Mouse (Mus musculus) v-Abl transformed pro-B cells (cell line): Measurements from ENCODE around the gene Nr4a3.

Experiments
- in situ Hi-C, 2 experiments: fragments of 400-800 bp; cut with MboI; formaldehyde crosslinking; loops; one replicate each; pipeline ENCODE4 v1.15.1; 2025; ENCODE audit not compliant: unreplicated experiment in 2 of 2

Nr4a3 gene

GRCm38 (mm10) chr4:48047766-48048371, 2.9 kb downstream of the Nr4a3 start:
- in situ Hi-C loops, result loop anchor here (5.0 to 25.0 kb wide), 6 partner anchors 74 to 1589 kb away; partner anchors contain the start of genes Rnf20 (in 1 of the 2), Stx17 (in 1 of the 2) and Tex10 (in 1 of the 2)

GRCm38 (mm10) chr4:48048456-48049315, 3.7 kb downstream of the Nr4a3 start:
- in situ Hi-C loops, result loop anchor here (5.0 to 25.0 kb wide), 6 partner anchors 74 to 1589 kb away; partner anchors contain the start of genes Rnf20 (in 1 of the 2), Stx17 (in 1 of the 2) and Tex10 (in 1 of the 2)

GRCm38 (mm10) chr4:48050020-48050419, 5.1 kb downstream of the Nr4a3 start:
- in situ Hi-C loops, result no loop called here

GRCm38 (mm10) chr4:48050442-48050841, 5.5 kb downstream of the Nr4a3 start:
- in situ Hi-C loops, result no loop called here

GRCm38 (mm10) chr4:48051086-48051673, 6.2 kb downstream of the Nr4a3 start:
- in situ Hi-C loops, result no loop called here

GRCm38 (mm10) chr4:48051674-48052121, 6.7 kb downstream of the Nr4a3 start:
- in situ Hi-C loops, result no loop called here

- in situ Hi-C loops, result no loop called here
Measured at GRCm38 (mm10) chr4:48061716-48062115, 16.8 kb downstream of the Nr4a3 start.

- in situ Hi-C loops, result no loop called here
Measured at GRCm38 (mm10) chr4:48064311-48064710, 19.4 kb downstream of the Nr4a3 start.

- in situ Hi-C loops, result no loop called here
Measured at GRCm38 (mm10) chr4:48066676-48067075, 21.7 kb downstream of the Nr4a3 start.

- in situ Hi-C loops, result no loop called here
Measured at GRCm38 (mm10) chr4:48069111-48069510, 24.2 kb downstream of the Nr4a3 start.

- in situ Hi-C loops, result no loop called here
Measured at GRCm38 (mm10) chr4:48072006-48072405, 27.1 kb downstream of the Nr4a3 start.

GRCm38 (mm10) chr4:48073325-48073724, 28.4 kb downstream of the Nr4a3 start:
- in situ Hi-C loops, result no loop called here

- in situ Hi-C loops, result no loop called here
Measured at GRCm38 (mm10) chr4:48074451-48075240, 29.7 kb downstream of the Nr4a3 start.

- in situ Hi-C loops, result no loop called here
Measured at GRCm38 (mm10) chr4:48076693-48077471, 31.9 kb downstream of the Nr4a3 start.

GRCm38 (mm10) chr4:48078213-48078612, 33.3 kb downstream of the Nr4a3 start:
- in situ Hi-C loops, result no loop called here

- in situ Hi-C loops, result no loop called here
Measured at GRCm38 (mm10) chr4:48079285-48080039, 34.5 kb downstream of the Nr4a3 start.

- in situ Hi-C loops, result no loop called here
Measured at GRCm38 (mm10) chr4:48083452-48083851, 38.5 kb downstream of the Nr4a3 start.

GRCm38 (mm10) chr4:48086609-48087008, 41.7 kb downstream of the Nr4a3 start:
- in situ Hi-C loops, result no loop called here

- in situ Hi-C loops, result no loop called here
Measured at GRCm38 (mm10) chr4:48087497-48087896, 42.5 kb downstream of the Nr4a3 start.
